Mouse (Mus musculus) kidney, postnatal 10 days (tissue): ENCODE data around the gene Wnt7b.
A peak's percentile ranks its signal among the peaks of the same experiment; 100 is the strongest.

Source experiments
- DNase-seq: peaks from one replicate; pipeline ENCODE4 v3.0.0; 2021; ENCODE audit warnings: mixed read lengths

The Wnt7b gene

GRCm38 (mm10) chr15:85600696-85601094, 18.4 kb upstream of the Wnt7b start:
- no peak for DNase-seq

- DNase-seq: peak; percentile 96
These were observed 17.8 kb upstream of the Wnt7b start for GRCm38 (mm10) chr15:85599887-85600695.

- peak; percentile 90 for DNase-seq
These were observed 17.0 kb upstream of the Wnt7b start for GRCm38 (mm10) chr15:85598984-85599886.

- DNase-seq: no peak
These were observed 16.2 kb upstream of the Wnt7b start for GRCm38 (mm10) chr15:85598443-85598842.

DNA sequence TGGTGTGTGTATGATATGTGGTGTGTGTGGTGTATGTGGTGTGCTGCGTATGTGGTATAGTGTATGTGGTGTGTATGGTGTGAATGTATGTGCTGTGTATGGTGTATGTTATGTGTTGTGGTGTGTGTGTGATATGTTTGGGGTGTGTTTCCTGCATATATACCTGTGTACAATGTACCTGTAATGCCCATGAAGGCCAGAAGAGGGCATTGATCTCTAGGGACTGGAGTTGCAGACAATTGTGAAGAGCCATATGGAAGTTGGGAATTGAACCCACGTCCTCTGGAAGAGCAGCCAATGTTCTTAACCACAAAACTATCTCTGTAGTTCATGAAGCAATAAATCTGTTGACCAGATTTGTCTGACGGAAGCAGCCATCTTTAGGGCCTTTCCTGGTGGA, 15.1 kb upstream of the Wnt7b start:
- DNase-seq: peak; percentile 33

DNA sequence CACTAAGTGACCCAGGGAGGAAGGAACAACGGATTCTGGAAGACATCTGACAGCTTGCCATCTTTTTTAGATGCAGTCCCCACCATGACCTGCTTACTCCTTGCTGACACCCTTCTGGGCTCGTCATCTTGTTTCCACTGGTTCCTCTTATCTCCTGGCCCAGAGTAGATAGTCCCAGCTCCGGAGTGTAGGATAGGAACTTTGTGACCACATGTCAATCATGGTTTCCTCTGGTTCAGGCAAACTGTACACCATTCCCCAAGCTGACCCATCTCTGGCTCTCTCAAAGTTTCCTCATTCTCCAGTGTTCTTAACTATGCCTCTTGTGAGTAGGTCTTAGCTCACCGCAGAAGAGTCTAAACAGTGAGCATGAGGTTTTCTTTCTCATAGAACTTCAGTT, 10.4 kb upstream of the Wnt7b start:
- no peak for DNase-seq

GRCm38 (mm10) chr15:85590831-85591230, 8.6 kb upstream of the Wnt7b start:
- no peak for DNase-seq

DNA sequence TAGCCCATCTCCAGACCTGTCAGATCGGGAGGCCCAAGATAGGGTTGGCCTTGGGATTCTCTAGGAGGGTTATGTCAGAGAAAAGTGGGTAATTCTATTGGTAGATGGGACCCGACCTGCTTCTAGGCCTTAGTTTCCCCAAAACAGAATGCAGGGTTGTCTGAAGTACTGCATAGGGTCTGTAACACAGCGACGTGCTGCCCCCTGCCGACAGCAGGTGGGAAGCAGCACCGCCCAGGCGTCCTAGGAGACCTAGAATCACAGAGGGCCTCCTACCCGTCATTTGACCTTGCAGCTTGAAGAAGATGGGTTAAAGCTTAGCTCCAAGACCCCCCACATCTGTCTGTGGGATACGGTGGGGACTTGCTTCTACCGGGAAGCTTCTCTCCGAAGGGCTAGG, 1.2 kb upstream of the Wnt7b start:
- peak; percentile 89 for DNase-seq

DNA sequence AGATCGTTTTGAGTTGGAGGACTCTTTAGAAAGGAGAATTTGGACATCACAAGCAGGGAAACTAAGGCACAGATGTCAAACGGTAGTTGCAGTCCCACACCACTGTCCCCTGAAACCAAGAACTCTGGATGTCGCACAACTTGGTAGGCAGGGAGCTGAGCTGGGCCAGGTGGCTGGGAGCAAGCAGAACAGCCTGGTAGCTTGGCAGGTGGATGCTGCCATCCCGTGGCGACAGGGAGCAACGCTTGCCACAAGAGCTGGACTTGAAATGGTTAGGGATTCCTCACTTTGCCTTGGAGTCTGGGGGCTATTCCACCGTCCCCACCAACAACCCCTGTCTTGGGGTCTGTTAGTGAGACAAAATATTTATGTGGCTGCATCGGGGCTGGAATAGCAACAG, 751 bp upstream of the Wnt7b start:
- peak; percentile 92 for DNase-seq

GRCm38 (mm10) chr15:85581563-85582064, 659 bp downstream of the Wnt7b start:
- DNase-seq: peak; percentile 45

DNA sequence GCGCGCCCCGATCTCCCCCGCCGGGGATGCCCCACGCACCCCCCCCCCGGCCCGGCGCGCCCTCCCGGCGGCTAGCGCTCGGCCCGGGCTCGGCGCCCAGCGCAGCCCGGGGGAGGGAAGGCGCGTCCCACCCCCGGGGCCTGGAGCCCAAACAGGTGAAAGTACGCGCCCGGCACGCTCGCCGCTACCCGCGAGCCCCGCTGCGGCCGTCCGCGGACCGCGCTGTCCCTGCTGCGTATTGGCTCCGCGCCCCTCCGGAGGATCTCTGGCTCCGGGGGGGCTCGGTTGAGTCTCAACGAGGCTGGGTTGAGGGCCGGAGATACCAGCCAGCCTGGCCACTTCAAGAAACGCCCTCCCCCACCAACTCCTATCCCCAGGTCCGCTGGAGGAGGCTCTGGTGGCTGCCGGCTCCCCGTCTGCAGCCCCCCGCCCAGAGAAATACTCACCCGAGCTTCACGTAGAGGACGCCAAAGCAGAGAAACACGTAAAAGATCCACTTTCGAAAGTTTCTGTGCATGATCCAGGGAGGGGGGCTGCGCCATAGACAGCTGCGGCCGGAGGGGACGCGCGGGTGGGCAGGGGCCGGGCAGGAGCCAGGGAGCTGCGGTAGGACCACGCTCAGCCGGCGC, 1.2 kb downstream of the Wnt7b start:
- DNase-seq: peak; percentile 41

GRCm38 (mm10) chr15:85580483-85580882, 1.8 kb downstream of the Wnt7b start:
- peak; percentile 50 for DNase-seq

- DNase-seq: no peak
These were observed 4.5 kb downstream of the Wnt7b start for GRCm38 (mm10) chr15:85577583-85578460.

DNA sequence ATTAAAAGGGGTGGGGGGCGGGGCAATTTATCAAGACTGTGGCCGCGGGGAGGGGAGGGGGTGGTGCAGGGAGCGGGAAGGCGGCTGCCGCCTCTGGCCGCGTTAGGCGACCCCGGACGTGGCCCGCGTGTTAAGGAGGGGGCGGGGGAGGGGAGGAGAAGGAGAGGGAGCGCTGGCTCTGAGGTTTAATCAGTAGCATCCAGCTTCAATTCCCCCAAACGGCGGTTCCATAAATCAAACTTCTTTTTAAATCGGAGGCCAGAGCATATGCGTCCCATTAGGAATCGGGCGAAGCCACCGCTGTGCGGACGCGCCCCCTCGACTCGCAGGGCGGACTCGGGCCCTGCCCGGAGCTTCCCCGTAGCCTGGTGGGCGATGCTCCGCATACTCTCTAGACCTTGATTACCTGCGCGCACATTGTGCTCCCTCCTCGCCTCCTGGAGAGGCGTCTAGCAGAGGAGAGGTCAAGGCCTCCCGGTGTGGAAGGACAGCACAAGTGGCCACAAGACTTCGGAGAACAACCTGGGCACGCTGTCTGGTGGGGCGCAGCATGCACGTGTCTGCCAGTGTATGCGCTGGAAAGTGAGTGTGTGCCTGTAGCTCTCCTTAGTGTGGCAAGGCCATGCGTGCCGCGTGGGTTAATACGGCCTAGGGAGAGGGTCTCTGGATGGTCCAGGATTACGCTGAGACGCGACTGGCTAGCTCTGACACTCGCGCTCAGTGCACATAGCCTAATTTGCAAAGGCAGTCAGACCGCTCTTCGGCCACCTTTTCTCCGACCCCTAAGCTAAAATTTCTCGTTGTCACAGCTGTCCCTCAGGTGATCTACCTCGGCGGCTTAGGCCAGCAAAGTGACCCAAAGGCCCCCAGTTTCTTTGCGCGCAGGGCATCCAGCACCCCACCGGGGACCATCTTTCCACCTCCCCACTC, 5.5 kb downstream of the Wnt7b start:
- DNase-seq: peak; percentile 43

DNA sequence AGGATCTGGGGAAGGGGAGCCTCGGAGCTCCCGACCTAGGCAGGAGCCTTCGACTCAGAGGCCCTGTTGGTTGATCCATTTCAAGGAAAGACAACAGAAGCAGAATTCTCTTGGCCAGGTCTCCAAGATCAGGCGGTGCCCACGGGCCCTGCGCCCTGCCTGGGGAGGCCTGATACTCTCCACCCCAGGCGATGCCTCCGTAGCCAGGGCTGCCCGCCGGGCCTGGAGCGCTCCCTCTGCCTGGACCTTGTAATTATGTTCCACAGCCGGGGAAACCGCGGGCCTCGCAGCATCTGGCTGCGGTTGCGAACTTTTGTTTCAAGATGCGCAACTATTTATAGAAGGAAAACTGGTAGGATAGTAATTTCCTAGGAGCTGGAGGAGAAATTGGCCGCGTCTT, 6.2 kb downstream of the Wnt7b start:
- no peak for DNase-seq

DNA sequence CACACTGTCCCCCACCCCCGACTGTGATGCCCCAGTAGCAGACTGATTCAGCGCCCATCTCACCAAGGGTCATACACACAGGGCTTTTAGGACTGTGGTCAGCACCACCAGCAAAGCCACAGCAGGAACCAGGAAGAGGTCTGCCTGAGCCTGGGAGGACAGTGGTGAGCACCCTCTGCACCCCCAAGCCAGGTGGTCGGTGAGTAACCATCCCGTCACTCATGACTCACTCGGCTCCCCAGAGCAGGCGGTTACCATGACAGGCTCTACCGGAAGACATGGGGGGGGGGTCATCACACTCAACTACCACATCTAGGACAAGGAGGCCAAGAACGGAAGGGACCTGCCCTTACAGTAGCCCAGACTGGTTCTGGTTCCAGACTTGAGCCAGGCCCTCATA, 7.7 kb downstream of the Wnt7b start:
- DNase-seq: no peak

- DNase-seq: no peak
These were observed 8.2 kb downstream of the Wnt7b start for GRCm38 (mm10) chr15:85574086-85574485.

DNA sequence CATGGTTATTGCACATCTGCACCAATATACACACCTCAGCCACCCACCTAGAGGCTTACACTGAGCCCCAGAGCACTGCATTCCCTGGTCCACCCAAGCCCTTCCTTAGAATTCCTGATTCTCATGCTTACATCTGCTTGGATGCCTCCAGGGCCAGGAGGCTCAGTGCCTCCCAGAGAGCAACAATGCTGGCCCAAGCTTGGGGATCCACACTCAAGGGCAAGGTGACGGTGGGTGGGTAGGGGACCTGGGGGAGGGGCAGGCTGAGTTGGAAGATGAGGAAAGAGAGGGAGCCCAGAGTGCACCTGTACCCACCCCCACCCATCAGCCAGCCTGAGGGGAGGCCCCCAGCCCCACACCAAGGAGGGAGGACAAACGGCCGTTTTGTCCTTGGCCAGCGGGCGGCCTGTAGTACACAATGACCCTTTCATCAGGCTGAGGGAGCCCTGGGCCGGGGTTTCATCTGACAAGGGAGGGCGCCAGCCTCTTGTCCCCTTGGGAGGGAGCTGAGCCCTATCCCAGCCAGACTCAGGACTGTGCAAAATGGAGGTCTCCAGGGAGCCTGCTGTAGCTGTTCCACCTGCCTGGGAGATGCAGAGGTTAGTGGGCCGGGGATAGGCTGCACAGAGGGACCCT, 9.5 kb downstream of the Wnt7b start:
- no peak for DNase-seq

DNA sequence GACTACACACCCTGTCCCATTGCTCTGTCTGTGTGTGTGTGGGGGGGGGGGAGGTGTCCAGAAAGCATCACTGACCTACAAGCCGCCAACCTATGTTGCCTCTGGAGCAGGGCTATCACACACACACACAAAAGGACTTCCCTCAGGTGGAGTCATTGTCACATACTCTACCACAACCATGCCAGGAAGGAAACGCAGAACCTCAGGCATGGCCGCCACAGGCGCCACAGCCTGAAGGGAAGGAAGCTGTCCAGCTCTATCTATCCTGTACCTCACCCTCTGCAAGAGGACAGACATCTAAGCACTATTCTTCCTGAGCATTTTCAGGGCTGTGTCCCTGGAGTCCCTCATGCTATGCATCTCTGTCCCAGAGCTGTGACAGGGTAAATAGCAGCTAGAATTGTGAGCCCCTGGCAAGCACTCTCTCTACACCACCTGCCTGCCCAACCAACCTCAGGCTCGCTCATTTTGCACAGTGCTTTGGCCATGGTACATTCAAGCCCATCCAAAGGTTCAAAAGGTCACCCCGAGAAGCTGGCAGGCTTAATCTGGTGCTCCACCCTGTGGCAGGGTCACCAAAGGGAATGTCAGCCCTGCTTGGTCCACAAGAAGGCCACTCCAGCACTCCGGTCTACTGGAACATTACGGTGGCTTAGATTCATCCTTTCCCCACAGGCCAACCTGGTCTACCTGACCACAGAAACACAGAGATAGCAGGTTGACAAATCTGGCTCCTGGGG, 12.1 kb downstream of the Wnt7b start:
- DNase-seq: no peak
